Mouse (Mus musculus): ENCODE measurements at regions not wholly inside any gene's neighbourhood (a gene's known extent, or its start where the extent isn't known, plus 50 kb on each side); places are given as distances from the start of the nearest gene placed in this dataset.

DNA sequence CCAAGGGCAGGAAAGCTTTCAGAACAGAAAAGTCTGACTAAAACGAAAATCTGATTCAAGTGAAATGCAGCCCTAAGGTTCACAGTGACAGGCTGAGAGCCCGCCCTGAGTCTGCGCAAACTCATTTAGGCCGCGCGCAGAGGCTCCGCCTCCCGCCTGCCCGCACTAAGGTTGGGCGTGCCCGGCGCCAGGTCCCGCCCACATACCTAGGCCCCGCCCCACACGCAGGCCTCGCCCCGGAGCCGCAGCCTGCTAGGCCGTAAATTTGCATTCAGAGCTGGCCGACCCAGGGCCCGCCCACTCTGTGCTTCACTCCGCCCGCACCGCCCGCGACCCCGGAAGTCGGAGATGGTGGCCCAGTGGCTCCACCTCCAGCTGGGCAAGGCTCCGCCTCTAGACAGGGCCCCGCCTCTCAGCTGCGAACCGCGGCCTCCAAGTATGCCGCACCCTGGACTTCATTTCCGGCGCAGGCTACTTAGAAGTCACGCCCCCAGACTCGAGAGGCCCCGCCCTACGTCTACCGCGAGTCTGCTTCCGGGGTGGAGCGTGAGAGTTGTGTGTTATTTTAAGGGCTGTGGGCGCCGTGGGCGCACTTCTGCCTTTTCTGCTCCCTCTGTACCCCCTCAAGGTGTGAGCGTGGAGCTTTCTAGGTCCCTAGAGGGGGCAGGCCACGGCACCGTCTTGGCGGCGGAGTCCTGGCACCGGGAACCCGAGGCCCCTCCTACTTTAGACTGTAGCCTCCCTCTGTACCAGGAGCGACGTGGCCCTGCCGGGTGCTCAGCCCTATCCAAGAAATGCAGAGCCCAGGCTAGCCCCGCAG is 52.3 kb upstream of the Wnt7b start:
- Histone ChIP-seq H3K4me1 (ENCODE audit: control insufficient read depth, insufficient read depth, low read length) (no peaks in the 10 kb centered on the region), H3K4me3 (ENCODE audit: insufficient read depth, low read length) (peak overlapping the region; percentile 48), H3K27ac (ENCODE audit: insufficient read depth, low read length) (peak overlapping the region; percentile 97)
- TF ChIP-seq CTCF (IDR thresholded peaks at IDR 0.05; ENCODE audit: extremely low read depth, insufficient read depth, low read length) (no peak), POLR2A (IDR thresholded peaks at IDR 0.05; ENCODE audit: extremely low read depth, insufficient read depth, low read length) (peak; percentile 90)

DNA sequence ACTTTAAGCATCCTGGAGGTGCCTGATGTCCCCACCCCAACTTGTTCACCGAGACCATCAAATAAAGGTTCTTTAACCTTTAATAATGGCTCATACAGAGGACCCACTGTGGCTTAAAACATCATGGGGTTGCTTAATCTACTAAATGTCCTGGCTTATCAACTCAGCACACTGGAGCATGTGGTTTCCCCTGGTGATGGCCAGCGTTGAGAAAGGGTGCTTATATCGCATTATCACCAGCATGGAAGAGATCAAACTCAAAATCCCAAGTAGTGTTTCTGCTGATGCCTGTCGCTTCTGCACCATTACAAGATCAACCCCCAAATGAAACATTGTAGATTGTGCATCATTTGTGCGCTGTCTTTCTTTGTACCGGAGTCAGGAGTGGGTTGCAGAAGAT is 53.2 kb upstream of the Wnt7b start:
- Histone ChIP-seq H3K4me1 (ENCODE audit: control insufficient read depth, insufficient read depth, low read length) (no peaks in the 10 kb centered on the region), H3K27ac (ENCODE audit: insufficient read depth, low read length) (peak overlapping the region; percentile 97), H3K4me3 (ENCODE audit: insufficient read depth, low read length) (no peak overlapping the region; the same call in 1 of the 2 replicates)
- no peak for TF ChIP-seq CTCF (IDR thresholded peaks at IDR 0.05; ENCODE audit: extremely low read depth, insufficient read depth, low read length)

DNA sequence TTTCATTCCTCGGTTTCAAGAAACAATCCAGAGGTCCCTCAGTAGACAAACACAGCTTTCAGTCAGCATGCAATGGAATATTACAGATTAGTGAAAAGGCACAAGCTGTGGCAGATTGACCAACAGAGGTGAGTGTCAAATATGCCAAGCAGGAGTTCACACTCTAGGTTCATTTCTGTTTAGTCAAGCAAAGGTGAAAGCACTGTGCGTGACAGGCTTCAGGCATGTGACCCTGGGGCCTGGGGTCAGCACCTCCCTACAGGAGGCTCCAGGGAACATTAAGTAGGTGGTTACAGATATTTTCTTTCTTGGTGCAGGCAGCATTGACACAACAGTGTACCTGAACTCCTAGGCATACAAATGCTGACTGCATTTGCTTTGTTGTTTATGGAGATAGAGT is 57.3 kb upstream of the Wnt7b start:
- H3K4me3 ChIP-seq (ENCODE audit: insufficient read depth, low read length) = no peak overlapping the region
- no peak overlapping the region for H3K27ac ChIP-seq (ENCODE audit: insufficient read depth, low read length)
- TF ChIP-seq POLR2A (IDR thresholded peaks at IDR 0.05; ENCODE audit: extremely low read depth, insufficient read depth, low read length) = no peak
- TF ChIP-seq CTCF (IDR thresholded peaks at IDR 0.05; ENCODE audit: extremely low read depth, insufficient read depth, low read length) = no peak
- no peaks in the 10 kb centered on the region for H3K4me1 ChIP-seq (ENCODE audit: control insufficient read depth, insufficient read depth, low read length)

DNA sequence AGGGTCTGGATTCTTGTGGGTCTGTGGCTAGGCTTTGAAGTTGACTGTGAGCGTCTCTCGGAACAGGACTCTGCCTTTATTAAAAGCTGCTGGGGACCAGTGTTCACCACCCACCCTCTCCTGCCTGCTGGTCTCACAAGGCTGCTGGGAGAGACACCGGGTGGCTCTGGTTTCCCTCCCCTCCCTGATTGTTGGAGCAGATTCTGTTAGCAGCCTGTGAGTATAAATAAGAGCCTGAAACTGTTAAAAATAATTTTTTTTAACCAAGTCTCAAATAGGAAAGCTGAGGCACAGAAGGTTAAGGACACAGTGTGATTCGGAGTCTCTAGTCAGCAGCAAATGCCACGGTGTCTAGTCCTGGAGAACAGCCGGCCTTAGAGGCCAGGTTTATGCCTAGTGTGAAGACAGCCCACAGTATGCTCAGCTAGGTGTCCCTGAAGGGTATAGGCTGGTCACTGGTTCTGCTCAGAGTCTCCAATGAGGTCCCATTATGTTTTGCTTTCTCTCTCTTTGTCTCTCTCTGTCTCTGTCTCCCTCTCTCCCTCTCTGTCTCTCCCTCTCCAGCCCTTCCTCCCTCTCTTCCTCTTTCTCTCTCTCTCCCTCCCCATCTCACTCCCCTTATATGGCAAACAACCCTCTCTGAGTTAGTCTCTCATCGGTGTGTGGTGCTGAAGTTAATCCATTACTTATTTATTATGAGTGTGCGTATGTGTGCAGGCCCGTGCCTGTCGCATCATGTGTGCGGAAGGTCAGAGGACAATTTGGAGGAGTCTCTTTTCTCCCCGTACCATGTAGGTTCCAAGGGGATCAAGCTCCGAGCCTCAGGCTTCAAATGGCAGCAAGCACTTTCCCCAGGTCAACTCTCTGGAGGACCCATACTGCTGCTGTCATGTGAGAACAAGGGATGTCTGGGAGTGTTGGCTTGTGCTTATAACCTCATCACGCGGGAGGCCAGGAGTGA is 59.1 kb upstream of the Wnt7b start:
- Histone ChIP-seq H3K27ac (ENCODE audit: insufficient read depth, low read length) (no peak overlapping the region), H3K4me1 (ENCODE audit: control insufficient read depth, insufficient read depth, low read length) (no peaks in the 10 kb centered on the region), H3K4me3 (ENCODE audit: insufficient read depth, low read length) (no peak overlapping the region)
- TF ChIP-seq POLR2A (IDR thresholded peaks at IDR 0.05; ENCODE audit: extremely low read depth, insufficient read depth, low read length) (no peak), CTCF (IDR thresholded peaks at IDR 0.05; ENCODE audit: extremely low read depth, insufficient read depth, low read length) (no peak)

DNA sequence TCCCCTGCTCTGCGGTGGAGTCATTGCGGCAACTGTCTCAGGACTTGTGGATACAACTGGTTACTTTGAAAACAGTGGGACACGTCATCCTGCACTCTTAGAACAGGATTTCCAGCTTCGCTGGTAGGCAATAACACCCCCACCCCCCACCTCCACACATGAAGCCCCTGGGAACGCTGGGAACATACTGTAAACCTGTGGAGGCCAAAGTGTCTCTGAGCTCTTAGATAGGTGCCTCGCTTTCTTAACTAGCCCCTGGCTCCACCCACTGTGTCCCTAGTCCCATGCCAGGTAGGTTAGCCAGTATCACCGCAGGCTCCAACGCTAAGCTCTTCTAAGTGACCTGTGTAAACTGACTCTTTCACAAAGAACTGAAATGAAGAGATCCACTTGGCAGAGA is 63.1 kb upstream of the Wnt7b start:
- TF ChIP-seq CTCF (IDR thresholded peaks at IDR 0.05; ENCODE audit: extremely low read depth, insufficient read depth, low read length) (no peak), POLR2A (IDR thresholded peaks at IDR 0.05; ENCODE audit: extremely low read depth, insufficient read depth, low read length) (no peak)
- Histone ChIP-seq H3K4me3 (ENCODE audit: insufficient read depth, low read length) (peak overlapping the region; percentile 30; the same call in 1 of the 2 replicates), H3K27ac (ENCODE audit: insufficient read depth, low read length) (peak overlapping the region; percentile 1; the same call in 1 of the 2 replicates), H3K4me1 (ENCODE audit: control insufficient read depth, insufficient read depth, low read length) (no peaks in the 10 kb centered on the region)

DNA sequence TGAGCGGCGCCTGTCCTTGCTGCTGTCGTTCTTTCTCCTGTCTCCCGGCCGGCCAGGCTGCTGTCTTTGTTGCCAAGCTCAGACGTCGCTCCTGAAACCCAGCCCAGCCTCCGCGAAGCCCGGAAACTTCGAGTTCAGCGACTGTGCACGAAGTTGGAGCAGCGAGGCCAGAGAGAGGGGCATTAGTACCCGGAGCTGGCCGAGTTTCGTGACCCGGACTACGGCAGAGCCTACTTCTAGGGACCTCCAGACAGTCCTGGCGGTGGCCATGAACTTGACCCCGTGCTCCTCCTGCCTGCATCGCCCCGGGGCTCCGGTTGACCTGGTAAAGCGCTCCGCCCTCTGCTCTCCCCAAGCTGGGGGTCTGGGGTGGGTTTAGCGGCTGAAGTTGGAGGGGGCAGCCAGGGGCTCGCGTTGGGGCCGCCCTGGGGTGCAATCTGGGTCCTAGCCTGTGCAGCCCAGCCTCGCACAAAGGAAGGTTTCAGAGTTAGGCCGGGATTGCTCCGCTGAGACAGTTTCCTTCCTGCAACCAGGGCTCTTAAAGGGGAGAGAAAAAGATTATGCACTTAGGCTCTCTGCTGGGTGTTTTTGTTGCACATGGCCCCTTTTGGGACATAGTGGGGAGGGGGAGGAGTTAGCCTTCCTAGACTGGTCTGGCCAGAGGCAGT is 63.8 kb upstream of the Wnt7b start:
- H3K4me1 ChIP-seq (ENCODE audit: control insufficient read depth, insufficient read depth, low read length) = no peaks in the 10 kb centered on the region
- TF ChIP-seq POLR2A (IDR thresholded peaks at IDR 0.05; ENCODE audit: extremely low read depth, insufficient read depth, low read length) (no peak), CTCF (IDR thresholded peaks at IDR 0.05; ENCODE audit: extremely low read depth, insufficient read depth, low read length) (no peak)
- peak overlapping the region; percentile 30 for H3K4me3 ChIP-seq (ENCODE audit: insufficient read depth, low read length)
- H3K27ac ChIP-seq (ENCODE audit: insufficient read depth, low read length) = peak overlapping the region; percentile 74

DNA sequence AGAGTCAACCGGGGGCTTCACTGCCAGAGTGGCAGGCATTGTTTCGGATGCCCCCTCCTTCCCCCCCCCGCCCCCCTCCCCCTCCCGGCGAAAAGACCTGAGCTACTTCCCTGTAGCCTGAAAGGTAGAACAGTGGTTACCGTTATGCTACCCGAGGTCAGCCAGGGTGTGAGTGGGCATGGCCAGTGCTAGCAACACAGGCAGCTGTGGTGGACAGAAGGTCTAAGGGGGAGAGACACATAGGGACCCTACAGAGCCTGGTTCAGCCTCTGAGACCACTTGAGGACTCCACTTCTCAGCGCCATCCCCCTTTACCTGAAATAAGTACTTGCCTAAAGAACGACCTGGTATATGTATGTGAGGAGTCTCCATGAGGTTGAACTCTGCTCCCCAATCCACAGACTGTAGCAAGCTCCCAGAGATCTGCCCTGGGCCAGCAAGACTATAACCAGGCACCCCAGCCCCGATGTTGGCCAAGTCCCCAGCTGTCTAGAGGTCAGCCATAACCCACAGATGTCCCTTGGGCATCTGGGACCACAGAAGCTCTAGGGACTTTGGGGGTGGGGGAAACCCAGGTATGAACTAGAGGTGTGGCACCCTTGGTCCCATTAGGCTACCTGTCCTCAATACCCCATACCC is 64.5 kb upstream of the Wnt7b start:
- Histone ChIP-seq H3K27ac (ENCODE audit: insufficient read depth, low read length) (no peak overlapping the region), H3K4me1 (ENCODE audit: control insufficient read depth, insufficient read depth, low read length) (no peaks in the 10 kb centered on the region), H3K4me3 (ENCODE audit: insufficient read depth, low read length) (peak overlapping the region; percentile 30; the same call in 1 of the 2 replicates)
- TF ChIP-seq CTCF (IDR thresholded peaks at IDR 0.05; ENCODE audit: extremely low read depth, insufficient read depth, low read length) = no peak
- TF ChIP-seq POLR2A (IDR thresholded peaks at IDR 0.05; ENCODE audit: extremely low read depth, insufficient read depth, low read length) = no peak

DNA sequence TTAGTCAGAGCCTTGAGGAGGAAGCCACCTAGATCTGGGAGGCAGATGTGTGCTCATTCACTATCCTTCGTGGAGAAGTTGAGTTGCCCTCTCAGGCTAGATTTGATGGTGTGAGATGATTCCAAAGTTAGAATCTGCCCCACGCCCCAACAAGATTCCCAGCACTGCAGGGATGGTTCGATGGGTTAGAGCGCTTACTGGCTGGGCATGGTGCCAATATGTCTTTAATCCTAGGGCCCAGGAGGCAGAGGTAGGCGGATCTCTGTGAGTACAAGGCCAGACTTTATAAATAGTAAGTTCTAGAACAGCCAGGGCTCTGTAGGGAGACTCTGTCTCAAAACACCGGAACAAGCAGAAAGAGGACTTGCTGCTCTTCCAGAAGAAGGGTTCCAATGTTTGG is 65.3 kb upstream of the Wnt7b start:
- Histone ChIP-seq H3K4me3 (ENCODE audit: insufficient read depth, low read length) (no peak overlapping the region), H3K27ac (ENCODE audit: insufficient read depth, low read length) (no peak overlapping the region), H3K4me1 (ENCODE audit: control insufficient read depth, insufficient read depth, low read length) (no peaks in the 10 kb centered on the region)
- TF ChIP-seq POLR2A (IDR thresholded peaks at IDR 0.05; ENCODE audit: extremely low read depth, insufficient read depth, low read length) = no peak

DNA sequence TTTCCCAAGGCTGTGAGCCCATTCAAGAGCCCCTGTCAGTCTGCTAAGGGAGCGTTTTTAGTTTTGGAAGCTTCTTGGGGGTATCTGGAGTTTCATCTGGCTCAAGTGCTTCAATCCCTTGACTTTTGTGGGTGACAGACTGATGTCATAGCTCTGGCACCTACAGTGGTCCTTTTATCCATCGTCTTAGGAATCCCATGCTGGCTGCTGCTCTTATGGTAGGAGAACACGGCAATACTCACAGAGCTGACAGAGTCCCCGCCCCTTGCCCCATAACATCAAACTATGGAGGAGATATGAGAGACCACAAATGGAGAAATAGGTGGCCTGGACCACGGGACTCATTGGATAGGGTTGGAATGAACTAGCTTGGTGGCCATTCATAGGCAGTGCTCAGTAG is 68.0 kb upstream of the Wnt7b start:
- peaks cover 1% of the 10 kb centered on the region; the same call in 1 of the 2 replicates for H3K4me1 ChIP-seq (ENCODE audit: control insufficient read depth, insufficient read depth, low read length)
- H3K4me3 ChIP-seq (ENCODE audit: insufficient read depth, low read length) = no peak overlapping the region
- TF ChIP-seq POLR2A (IDR thresholded peaks at IDR 0.05; ENCODE audit: extremely low read depth, insufficient read depth, low read length) (no peak), CTCF (IDR thresholded peaks at IDR 0.05; ENCODE audit: extremely low read depth, insufficient read depth, low read length) (no peak)
- H3K27ac ChIP-seq (ENCODE audit: insufficient read depth, low read length) = no peak overlapping the region
